Mouse (Mus musculus): ENCODE results near the gene Cr2.
"Not testable (repeated sequence)": the region's sequence is repeated elsewhere in the genome, so short reads cannot be mapped to it uniquely, and the experiment has no call there.

Cr2 gene
- long read RNA-seq, experiment 1, partial matches to known transcripts = 0 of 1 reads
- long read RNA-seq, experiment 1, other reads (novel, unspliced or antisense) = 1 of 1 reads
- long read RNA-seq, experiment 2 = 0 reads

DNA sequence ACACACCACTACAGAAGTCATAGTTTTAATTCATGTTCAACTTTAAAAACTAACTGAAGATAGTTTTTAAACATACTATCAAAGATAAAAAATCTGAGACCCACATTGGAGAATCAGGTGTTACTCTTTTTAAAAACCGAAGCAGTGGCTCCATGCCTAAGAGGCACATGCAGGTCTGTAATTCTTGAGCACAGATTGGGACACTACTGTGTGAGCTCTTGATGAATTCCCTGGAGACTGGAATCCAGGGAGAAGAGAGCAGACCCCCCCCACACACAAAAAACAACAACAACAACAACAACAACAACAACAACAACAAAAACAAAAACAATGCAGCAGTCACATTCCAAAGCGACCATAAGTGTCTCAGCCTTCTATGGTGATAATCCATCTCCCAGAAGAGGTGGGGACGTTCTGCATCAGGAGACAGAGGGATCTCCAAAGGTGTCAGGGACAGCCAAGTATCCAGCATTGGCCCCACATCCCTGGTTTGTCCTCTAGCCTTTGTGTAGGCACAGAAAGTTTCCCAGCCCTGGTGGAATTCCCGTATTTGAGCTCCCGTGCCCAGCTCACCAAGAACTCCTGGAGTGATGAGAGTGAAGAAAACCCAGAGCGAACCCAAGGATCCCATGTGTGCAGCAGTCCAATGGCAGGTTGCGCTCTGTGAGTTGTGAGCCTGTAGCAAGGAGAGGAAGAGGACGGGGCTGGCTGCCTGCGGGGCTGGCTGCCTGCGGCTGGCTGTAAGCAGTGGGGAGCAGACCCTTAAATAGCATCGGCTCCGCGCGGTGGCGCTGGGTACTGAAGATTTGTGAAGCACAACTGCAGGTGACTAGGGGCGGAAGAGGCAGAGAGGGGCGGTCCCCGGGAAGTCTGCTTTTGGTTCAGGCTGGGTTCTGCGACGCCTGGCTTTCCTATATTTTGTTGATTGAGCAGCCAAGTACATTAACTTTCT, at the start of gene Cr2:
Gene Cr2 (minus strand): TSS at position 737 of the 952 bp plus-strand sequence.
- intact Hi-C loops (cut with DNase I) = no loop called here

DNA sequence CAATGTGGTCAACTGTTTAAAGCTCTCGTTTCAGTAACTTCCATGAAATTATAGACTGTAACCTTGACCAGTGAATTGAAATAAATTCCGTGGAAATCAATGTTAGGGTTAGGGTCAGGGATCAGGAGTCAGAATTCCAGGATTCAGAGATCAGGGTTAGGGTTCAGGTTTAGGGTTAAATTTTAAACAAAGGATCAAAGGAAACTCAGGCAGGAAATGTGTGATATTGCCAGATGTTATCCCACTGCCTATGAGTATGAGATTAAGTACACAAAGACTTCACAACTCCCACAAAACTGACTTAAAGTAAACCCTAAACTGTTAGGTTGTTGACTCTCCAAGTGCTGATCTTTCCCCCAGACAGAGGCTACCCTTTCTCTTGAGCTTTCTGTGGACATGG, 45.3 kb upstream of the Cr2 start:
- intact Hi-C loops (cut with DNase I) = no loop called here

DNA sequence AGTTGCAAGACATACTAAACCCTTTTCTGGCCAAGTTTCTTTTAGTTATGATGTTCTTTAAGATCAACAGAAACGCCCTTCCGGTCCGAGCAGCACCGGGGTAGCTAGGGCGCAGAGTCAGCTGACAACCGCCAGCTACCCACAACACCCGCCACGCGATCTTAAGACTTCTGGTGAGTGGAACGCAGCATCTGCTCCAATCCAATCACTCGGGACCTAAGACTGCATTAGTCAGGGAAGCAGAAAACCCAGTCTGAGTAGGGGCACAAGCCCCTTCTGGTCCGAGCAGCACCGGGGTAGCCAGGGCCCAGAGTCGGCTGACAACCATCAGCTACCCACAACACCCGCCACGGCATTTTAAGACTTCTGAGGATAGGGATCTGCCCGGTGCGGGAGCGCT, 36.3 kb upstream of the Cr2 start:
- intact Hi-C loops (cut with DNase I) = not testable (repeated sequence)

DNA sequence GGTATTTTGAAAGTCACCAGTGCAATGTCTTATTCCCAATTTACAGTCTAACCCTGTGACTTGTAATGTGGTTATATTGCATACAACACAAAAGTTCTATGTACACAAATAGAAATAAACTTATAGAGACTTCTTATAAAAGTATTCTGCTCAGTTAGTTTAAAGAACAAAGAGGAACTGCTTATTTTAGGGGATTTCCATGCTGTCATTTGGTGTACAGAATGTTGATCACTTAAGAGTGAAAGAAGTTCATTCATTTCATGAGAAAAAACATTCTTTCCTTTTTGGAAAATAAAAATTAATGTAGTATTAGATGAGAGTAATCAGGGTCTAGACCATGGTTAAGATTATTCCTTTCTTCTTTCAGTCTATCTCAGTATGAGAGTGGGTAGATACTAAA, 8.2 kb upstream of the Cr2 start:
- intact Hi-C loops (cut with DNase I) = no loop called here

DNA sequence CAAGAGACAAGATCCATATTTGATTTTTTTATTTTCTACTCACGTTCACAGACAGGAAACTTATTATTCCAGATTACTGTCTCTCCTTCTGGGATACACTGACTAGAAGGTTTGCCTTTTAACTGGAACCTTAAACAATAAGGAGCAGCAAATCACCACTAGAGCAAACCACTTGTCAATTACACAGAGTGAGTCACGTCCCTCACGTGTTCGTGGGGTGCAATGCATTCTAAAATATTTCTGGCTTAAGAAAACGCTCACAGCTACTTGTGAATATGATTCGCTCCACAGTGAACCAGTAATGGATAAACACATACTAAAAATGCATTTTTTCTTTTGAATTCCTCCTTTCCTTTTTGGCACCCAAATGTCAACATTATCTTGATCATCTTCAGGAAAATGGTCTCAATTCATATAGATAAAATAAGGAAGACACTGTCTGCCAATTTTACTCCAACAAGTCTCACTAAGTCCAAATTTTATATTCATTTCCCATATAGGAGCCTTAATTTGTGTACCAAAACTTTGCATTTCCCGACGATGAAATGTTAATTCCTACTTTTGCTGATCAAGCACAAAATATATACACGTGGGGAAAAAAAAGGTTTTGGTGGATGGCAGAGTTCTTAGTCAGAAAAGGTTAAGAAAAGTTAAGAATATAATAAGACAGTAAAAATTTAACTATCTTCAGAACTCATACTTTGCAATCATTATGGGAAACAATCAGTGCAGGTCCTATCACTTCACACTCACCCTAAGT, 11.3 kb downstream of the Cr2 start:
- intact Hi-C loops (cut with DNase I) = no loop called here

DNA sequence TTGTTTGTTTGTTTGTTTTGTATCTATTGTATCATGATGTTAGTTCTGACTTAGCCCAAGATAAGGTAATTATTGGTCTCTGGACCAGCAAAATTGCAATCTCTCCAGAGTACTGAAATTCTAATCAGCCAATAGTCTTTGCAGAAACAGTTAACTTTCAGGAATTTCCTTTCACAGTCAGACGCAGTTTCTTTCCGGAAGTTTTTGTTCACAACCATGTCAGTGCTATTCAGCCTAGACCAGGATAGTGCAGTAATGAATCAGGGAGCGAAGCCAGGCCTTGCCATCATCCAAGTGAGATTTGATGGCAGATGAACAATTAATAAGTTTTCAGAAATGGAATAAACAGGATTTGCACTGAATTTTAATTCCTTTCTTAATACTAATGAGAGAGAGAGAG, 44.4 kb downstream of the Cr2 start:
- intact Hi-C loops (cut with DNase I) = loop anchor here (10.0 kb wide), 1 partner anchor 157 kb away; no protein-coding TSS in a partner anchor

DNA sequence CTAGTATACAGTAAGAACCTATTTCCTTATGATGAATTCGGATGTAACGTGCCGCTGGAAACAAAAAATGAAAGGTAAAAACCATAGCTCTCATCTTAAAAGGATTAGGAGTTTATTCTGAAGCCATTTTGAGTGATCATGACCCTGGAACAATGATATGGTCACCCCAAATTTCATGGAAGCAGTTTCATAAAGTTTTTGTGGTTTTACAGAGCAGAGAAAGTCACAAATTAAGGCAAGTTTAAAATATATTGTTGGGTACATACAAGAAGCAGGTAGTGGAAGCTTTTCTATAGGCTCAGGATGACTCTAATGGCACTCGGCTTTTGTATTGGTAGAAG, 44.9 kb downstream of the Cr2 start:
- intact Hi-C loops (cut with DNase I) = loop anchor here (10.0 kb wide), 1 partner anchor 157 kb away; no protein-coding TSS in a partner anchor

DNA sequence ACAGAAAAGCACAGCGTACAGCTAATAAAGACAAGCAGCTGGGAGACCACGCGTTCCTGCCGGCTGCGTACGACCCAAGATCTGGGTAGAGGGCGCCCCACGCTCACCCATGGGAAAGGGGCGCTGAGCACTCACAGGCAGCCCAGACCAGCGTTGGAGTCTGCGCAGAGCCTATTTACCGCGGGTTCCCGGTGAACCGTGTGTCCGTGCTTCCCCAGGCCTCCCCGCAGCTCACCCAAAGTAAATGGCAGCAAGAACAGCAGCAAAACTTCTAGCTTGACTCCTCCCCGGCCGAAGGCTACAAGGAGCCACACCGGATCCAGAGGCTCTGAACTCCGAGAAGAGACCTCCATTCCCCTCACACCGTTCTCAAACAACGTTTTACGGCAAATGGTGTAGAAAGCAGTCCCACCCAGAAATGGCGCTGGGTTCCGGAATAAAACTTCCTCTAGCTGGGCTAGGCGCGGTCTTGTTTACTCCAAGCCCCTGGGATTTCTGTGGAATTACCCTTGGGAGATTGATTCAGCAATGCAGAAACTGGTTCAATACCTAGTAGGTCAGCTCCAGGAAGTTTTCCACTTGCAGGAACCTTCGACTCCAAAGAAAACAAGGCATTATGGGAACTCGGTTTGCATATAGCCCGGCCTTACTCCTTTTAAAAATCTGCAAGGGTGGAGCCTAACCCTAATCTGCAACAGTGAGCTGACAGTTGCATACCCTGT, 45.4 kb downstream of the Cr2 start, which contains the start of gene Cr1l:
Gene Cr1l (minus strand): TSS at position 634 of the 722 bp plus-strand sequence.
- intact Hi-C loops (cut with DNase I) = loop anchor here (10.0 kb wide), 1 partner anchor 156 kb away; no protein-coding TSS in a partner anchor

DNA sequence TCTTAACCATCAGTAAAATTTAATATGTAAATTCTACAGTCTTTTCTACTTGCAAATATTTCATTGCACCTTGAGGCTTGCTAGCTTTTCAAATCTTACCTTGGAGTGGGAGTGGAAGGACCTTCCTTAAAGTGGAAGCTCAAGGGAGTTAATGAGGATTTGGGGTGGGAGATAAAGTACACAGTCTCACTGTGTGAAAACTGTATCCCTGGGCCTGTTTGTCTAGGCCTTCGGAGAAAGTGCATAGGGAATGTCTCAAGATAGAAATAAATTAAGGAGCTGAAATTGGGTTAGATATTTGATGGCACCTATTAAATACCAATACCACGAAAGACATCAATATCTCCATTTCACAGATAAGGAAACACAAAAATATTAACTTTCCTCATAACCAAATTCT, 46.0 kb downstream of the Cr2 start:
- intact Hi-C loops (cut with DNase I) = loop anchor here (10.0 kb wide), 1 partner anchor 156 kb away; no protein-coding TSS in a partner anchor

DNA sequence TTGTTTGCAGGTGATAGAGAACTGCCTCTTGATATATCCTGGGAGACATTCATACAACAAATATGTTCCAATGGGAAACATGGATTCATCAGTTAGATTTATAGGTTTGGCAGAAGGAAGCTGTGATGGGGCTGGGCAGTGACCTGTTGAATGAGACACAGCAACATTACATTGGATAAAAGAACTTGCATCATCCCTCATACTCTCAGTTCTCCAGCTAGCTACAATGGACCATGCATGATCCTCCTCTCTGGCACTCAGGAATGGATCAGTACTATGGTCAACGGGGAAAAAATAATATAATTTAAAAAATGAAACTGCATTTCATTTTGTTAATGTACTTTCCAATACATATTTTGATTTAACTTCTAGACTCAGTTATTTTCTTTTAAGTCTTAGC, 46.6 kb downstream of the Cr2 start:
- intact Hi-C loops (cut with DNase I) = loop anchor here (10.0 kb wide), 1 partner anchor 155 kb away; no protein-coding TSS in a partner anchor

DNA sequence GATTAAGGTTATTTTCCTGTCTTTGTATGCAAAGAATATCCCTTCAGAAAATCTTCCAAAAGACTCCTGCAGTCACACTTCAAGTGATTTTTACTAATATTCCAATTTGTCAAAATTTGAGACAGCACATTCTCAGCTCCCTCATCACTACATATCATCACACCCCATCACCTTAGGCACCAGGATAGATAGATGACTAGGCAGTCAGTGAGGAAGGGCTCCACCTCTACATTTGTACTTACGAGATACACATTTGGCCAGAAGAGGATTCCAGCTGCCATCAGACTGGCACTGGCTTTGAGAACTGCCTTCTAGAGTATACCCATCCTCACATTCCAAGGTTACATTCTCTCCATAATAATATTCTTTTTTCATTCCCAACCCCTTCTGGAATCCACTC, 62.1 kb downstream of the Cr2 start:
- intact Hi-C loops (cut with DNase I) = no loop called here

DNA sequence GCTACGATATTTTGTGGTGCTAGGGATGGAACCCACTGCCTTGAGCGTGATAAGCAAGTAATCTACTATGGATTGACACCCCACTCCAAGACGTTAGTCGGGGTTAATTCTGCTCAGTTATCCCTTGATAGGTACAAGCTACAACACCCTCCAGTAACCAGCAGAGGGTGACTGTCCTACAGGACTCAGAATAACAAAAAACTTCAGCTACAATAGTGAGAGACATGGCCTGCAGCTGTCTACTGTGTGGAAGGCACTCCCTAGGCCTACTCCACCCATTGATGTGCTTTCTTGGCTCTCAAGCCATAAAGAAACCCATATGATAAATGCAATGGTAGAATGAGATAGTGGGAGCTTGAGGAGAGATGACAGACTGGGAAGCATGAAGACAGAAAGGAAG, 62.9 kb downstream of the Cr2 start:
- intact Hi-C loops (cut with DNase I) = no loop called here

DNA sequence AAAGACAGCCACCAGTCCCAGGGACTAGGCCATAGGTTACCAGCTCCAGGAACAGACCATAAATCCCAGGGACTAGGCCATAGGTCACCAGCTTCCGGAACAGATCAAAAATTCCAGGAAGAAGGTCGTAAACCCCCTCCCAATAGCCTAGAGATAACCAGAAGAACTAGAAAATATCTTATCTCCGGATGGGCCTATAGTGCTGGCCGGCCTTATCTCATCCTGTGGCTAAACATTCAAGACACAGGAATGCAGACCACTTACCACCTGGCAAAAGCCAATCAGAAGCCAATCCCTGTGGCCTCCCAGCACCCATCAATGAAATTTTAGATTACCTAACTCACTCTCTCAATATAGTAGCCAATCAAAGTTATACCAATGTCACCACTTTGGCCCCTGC, 75.8 kb downstream of the Cr2 start:
- intact Hi-C loops (cut with DNase I) = no loop called here

DNA sequence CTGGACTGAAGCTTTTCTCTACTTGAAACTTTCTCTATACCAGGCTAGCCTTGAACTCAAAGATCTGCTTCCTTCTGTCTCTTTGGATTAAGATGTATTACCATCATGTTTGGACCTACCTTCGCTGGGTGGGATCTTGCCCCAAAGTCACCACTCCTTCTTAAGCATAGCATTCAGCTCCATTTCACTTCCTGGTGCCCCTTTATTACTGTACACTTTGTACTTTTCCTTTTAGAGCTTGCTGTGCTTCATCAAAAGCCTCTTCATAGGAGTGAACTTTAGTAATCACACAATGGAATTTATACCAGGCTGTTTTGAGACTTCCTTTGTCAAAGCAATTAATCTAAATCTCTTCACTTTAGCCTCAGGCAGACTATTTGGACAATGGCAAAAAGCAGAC, 78.5 kb downstream of the Cr2 start:
- intact Hi-C loops (cut with DNase I) = no loop called here

DNA sequence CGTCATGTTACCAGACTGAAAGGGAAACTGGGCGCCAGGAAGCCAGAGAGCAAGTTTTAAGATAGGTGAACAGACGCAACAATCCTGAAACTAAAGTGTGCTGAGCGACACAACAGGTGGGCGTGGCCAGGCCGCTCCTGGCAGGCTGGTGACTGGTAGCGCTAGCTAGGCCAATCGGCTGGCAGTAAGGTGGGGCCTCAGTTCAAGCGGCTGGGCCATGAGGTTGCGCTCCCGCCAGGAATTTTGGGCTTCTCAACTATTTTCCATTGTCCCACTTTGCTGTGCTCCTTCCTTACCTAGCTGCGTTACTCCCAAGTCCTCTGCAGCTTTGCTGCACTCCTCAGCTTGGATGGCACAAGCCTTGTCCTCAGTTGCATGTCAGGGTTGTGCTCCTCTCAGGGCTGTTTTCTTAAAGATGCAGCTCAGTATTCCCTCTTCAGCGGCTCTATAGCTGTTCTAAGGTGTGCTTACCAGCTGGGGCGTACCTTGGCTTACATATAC, 84.2 kb downstream of the Cr2 start, which contains the start of gene Cd46:
Gene Cd46 (minus strand): TSS at position 30 of the 501 bp plus-strand sequence.
- intact Hi-C loops (cut with DNase I) = no loop called here

DNA sequence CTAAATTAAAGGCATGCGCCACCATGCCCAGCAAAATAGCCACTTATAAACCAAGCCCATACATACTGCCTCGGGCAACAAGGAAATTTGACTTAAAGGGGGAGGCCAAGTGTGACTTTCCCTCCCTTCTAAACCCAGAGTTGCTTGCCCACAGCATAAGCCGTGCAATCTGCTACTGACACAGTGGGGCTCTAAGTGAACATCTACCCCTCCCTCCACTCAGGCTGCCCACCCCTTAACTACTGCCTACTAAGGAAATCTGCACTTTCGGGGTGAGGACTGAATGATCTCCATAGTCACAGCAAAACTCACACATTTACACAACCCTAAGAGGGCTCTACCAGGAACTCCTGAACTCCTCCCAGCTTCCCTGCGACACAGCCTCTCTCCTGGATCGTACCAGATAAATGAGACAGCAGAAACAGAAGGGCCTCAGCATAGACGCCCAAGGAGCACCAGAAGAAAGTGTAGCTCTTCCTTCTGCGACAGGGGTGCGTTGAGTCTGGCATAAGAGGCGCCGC, 84.8 kb downstream of the Cr2 start:
- intact Hi-C loops (cut with DNase I) = no loop called here
